ENCODE assay signal across 29 mouse cellular contexts in genomic region chr16:3820202-3820601, GRCm38 (mm10). TPM values are rescaled to one million over a fixed set of nuclear protein-coding genes. Genes with fewer than 3 reads are reported as not detected.
DNase-seq lines count a peak whose midpoint lies in the region; ATAC-seq and TF ChIP-seq lines count a peak whose summit lies in the region.
"Had no signal": no experiment of that assay in that cellular context is flagged by ENCODE, and none has a peak within 500 bp of the region (broad histone marks: within the 10 kb centered on the region; RNA-seq: fewer than 3 reads in every experiment).

No protein-coding gene starts in this region.

- no peaks in the 10 kb centered on the region for H3K79me2 ChIP-seq in MEL (ENCODE audit: control insufficient read depth, insufficient read depth, low read length, poor library complexity)

- no peak overlapping the region for H3K9ac ChIP-seq in heart, embryonic 12.5 days
- no peak overlapping the region for H3K9ac ChIP-seq in MEL (ENCODE audit: control insufficient read depth, low read depth, low read length, poor library complexity, severe bottlenecking)
- H3K9ac ChIP-seq: embryonic facial prominence, embryonic 15.5 days; limb, embryonic 12.5 days; liver, postnatal 0 days; midbrain, embryonic 12.5 days had no signal

- H3K4me1 ChIP-seq in heart, embryonic 12.5 days (replicated peaks): no peaks in the 10 kb centered on the region
- no peaks in the 10 kb centered on the region for H3K4me1 ChIP-seq in MEL (ENCODE audit: control insufficient read depth in 1 of 2, insufficient read depth in 2 of 2, low read length in 2 of 2)
- H3K4me1 ChIP-seq: embryonic facial prominence, embryonic 15.5 days; limb, embryonic 12.5 days; midbrain, embryonic 12.5 days had no signal

- no peak overlapping the region for H3K4me3 ChIP-seq in heart, embryonic 12.5 days
- no peak overlapping the region for H3K4me3 ChIP-seq in MEL (ENCODE audit: control insufficient read depth in 1 of 2, insufficient read depth in 1 of 2, low read depth in 2 of 2, low read length in 2 of 2)
- H3K4me3 ChIP-seq: embryonic facial prominence, embryonic 15.5 days; limb, embryonic 12.5 days; midbrain, embryonic 12.5 days had no signal

- no peak overlapping the region for H3K4me2 ChIP-seq in heart, embryonic 12.5 days
- H3K4me2 ChIP-seq: embryonic facial prominence, embryonic 15.5 days; limb, embryonic 12.5 days; liver, embryonic 11.5 days; midbrain, embryonic 12.5 days had no signal

- no peak; the same call in 1 of the 2 replicates for ATAC-seq in heart, embryonic 12.5 days (ENCODE audit: insufficient number of reproducible peaks, low FRiP score)
- ATAC-seq: forebrain, embryonic 16.5 days; hindbrain, postnatal 0 days; intestine, postnatal 0 days; liver, postnatal 0 days; lung, postnatal 0 days had no signal

- WGBS in heart, embryonic 12.5 days: 55% methylated on average over 2 of the region's 2 CpGs

- no peak for TF ChIP-seq RAD21 in MEL (IDR thresholded peaks at IDR 0.05; ENCODE audit: low read depth, low read length)

- TF ChIP-seq CTCF in MEL (IDR thresholded peaks at IDR 0.05 in 2 of 3, conservative IDR thresholded peaks at IDR 0.05 in 1 of 3; ENCODE audit: control insufficient read depth in 1 of 3, insufficient read depth in 1 of 3, low read depth in 2 of 3, low read length in 3 of 3, poor library complexity in 1 of 3, severe bottlenecking in 1 of 3): no peak

- DNase-seq in heart, adult 8-10 months (ENCODE audit: low spot score): peak; percentile 13
- peak; percentile 83 for DNase-seq in 3T3-L1 (ENCODE audit: low read depth, low spot score)
- DNase-seq in MEL (ENCODE audit: low read depth, low spot score): peak; percentile 17
- DNase-seq in heart, postnatal 4 days: peak; percentile 15
- DNase-seq in layer of hippocampus, adult 8-10 months (ENCODE audit: low spot score in 2 of 2): no peak
- no peak for DNase-seq in gastrocnemius, adult 8-10 months (ENCODE audit: low spot score in 2 of 2)
- DNase-seq: adrenal gland, postnatal 25 days; cerebellum, adult 9-10 months; gastrocnemius, postnatal 25 days; kidney, postnatal 36 days; liver, postnatal 0 days; right cerebral cortex, postnatal 25 days; spleen, adult 18-20 months had no signal

- H3K36me3 ChIP-seq in heart, embryonic 12.5 days: no peaks in the 10 kb centered on the region
- no peaks in the 10 kb centered on the region for H3K36me3 ChIP-seq in MEL (ENCODE audit: control insufficient read depth in 1 of 2, insufficient read depth in 2 of 2, low read length in 2 of 2)
- H3K36me3 ChIP-seq: embryonic facial prominence, embryonic 15.5 days; limb, embryonic 12.5 days; midbrain, embryonic 12.5 days had no signal

- no peaks in the 10 kb centered on the region for H3K27me3 ChIP-seq in heart, embryonic 12.5 days (replicated peaks)
- no peaks in the 10 kb centered on the region; a peak in 1 of 4 replicates for H3K27me3 ChIP-seq in MEL (ENCODE audit: control insufficient read depth in 1 of 2, insufficient read depth in 2 of 2, low read length in 2 of 2)
- H3K27me3 ChIP-seq: embryonic facial prominence, embryonic 15.5 days; limb, embryonic 12.5 days; midbrain, embryonic 12.5 days had no signal

- no peaks in the 10 kb centered on the region for H3K9me3 ChIP-seq in heart, embryonic 12.5 days (replicated peaks)
- no peaks in the 10 kb centered on the region for H3K9me3 ChIP-seq in MEL (replicated peaks; ENCODE audit: insufficient read depth, low read length)
- H3K9me3 ChIP-seq: embryonic facial prominence, embryonic 15.5 days; limb, embryonic 12.5 days; midbrain, embryonic 12.5 days had no signal

- TF ChIP-seq EP300 in MEL (IDR thresholded peaks at IDR 0.05; ENCODE audit: low read depth in 1 of 2, low read length in 2 of 2): no peak

- H3K27ac ChIP-seq in heart, embryonic 12.5 days (ENCODE audit: poor library complexity, severe bottlenecking): no peak overlapping the region
- no peak overlapping the region for H3K27ac ChIP-seq in MEL (ENCODE audit: control insufficient read depth, low read depth, low read length)
- H3K27ac ChIP-seq: embryonic facial prominence, embryonic 15.5 days; hindbrain, postnatal 0 days; limb, embryonic 12.5 days; midbrain, embryonic 12.5 days had no signal

- TF ChIP-seq POLR2A in MEL (IDR thresholded peaks at IDR 0.05; ENCODE audit: control insufficient read depth in 1 of 2, insufficient read depth in 1 of 2, low read depth in 1 of 2, low read length in 2 of 2, poor library complexity in 1 of 2): no peak

TF ChIP-seq in MEL, 35 proteins besides CTCF, POLR2A, EP300 and RAD21:
- TF ChIP-seq ZMIZ1 (IDR thresholded peaks at IDR 0.05; ENCODE audit: low read depth, low read length): no peak
- no peak for TF ChIP-seq HCFC1 (IDR thresholded peaks at IDR 0.05; ENCODE audit: low read depth, low read length)
- TF ChIP-seq RCOR1 (IDR thresholded peaks at IDR 0.05; ENCODE audit: low read depth, low read length): no peak
- TF ChIP-seq TBP (IDR thresholded peaks at IDR 0.05; ENCODE audit: low read depth, low read length): no peak
- TF ChIP-seq USF1 (IDR thresholded peaks at IDR 0.05; ENCODE audit: low read depth, low read length): no peak
- no peak for TF ChIP-seq ZNF384 (IDR thresholded peaks at IDR 0.05; ENCODE audit: low read depth, low read length)

RNA-seq across cellular contexts. Expression of gene Olfr15, which starts 10.5 kb away (rescaled TPM):
- not detected for total RNA-seq in heart, adult 8-10 months (2022)
- not detected in 2 replicates for polyA plus RNA-seq in heart, embryonic 12.5 days (2016; fragmentation: Nextera tagmentation; extraction: Ambion mirVana)
- not detected in 2 replicates for total RNA-seq in MEL (2012; rRNA removed)
- not detected for polyA plus RNA-seq in MEL (2012; ENCODE audit: insufficient read depth in 1 of 2, insufficient read length in 2 of 2, low read depth in 1 of 2, low replicate concordance in 2 of 2, missing spikeins in 1 of 2)
- total RNA-seq in heart, postnatal 4 days (2021): not detected
- not detected for total RNA-seq in layer of hippocampus, adult 8-10 months (2022)
- total RNA-seq in gastrocnemius, adult 8-10 months (2022): not detected
- total RNA-seq: adrenal gland, postnatal 25 days; gastrocnemius, postnatal 25 days; hindbrain, postnatal 0 days; left cerebral cortex, postnatal 14 days; megakaryocyte progenitor cell, adult 5-6 weeks; neutrophil, adult 5-6 weeks had no signal
- polyA plus RNA-seq: brain, embryonic 14.5 days; forebrain, embryonic 16.5 days; hindbrain, embryonic 11.5 days; hindbrain, postnatal 0 days; intestine, postnatal 0 days; kidney, embryonic 14.5 days; limb, embryonic 12.5 days; liver, embryonic 11.5 days; liver, postnatal 0 days; lung, postnatal 0 days; midbrain, embryonic 12.5 days; thymus, postnatal 0 days had no signal

RNA-seq across cellular contexts. Expression of gene Zfp174, which starts 26.9 kb away (rescaled TPM):
- total RNA-seq in heart, adult 8-10 months (2022): 1 to 10 TPM; 1.4 to 1.9 (median 1.7) TPM
- polyA plus RNA-seq in heart, embryonic 12.5 days (2016; fragmentation: Nextera tagmentation; extraction: Ambion mirVana): 1.3 and 1.4 TPM in 2 replicates
- total RNA-seq in MEL (2012; rRNA removed): 0.39 and 0.46 TPM in 2 replicates
- polyA plus RNA-seq in MEL (2012; ENCODE audit: insufficient read depth in 1 of 2, insufficient read length in 2 of 2, low read depth in 1 of 2, low replicate concordance in 2 of 2, missing spikeins in 1 of 2): 10 to 100 TPM in 1 of 2 experiments, under 1 TPM in 1; 0.58 to 24.5 TPM
- total RNA-seq in heart, postnatal 4 days (2021): 1 to 10 TPM in 1 of 2 experiments, under 1 TPM in 1; 0.81 to 1.2 TPM
- 1 to 10 TPM; 4.1 to 5.0 (median 4.3) TPM for total RNA-seq in layer of hippocampus, adult 8-10 months (2022)
- total RNA-seq in gastrocnemius, adult 8-10 months (2022): 1 to 10 TPM; 1.5 to 2.0 (median 1.7) TPM

RNA-seq across cellular contexts. Expression of gene Naa60, which starts 52.0 kb away (rescaled TPM):
- 10 to 100 TPM; 44.4 to 58.4 (median 51.3) TPM for total RNA-seq in heart, adult 8-10 months (2022)
- polyA plus RNA-seq in heart, embryonic 12.5 days (2016; fragmentation: Nextera tagmentation; extraction: Ambion mirVana): 36.1 and 41.1 TPM in 2 replicates
- total RNA-seq in MEL (2012; rRNA removed): 26.9 and 28.0 TPM in 2 replicates
- 10 to 100 TPM in 1 of 2 experiments, not detected in 1; 67.5 TPM for polyA plus RNA-seq in MEL (2012; ENCODE audit: insufficient read depth in 1 of 2, insufficient read length in 2 of 2, low read depth in 1 of 2, low replicate concordance in 2 of 2, missing spikeins in 1 of 2)
- total RNA-seq in heart, postnatal 4 days (2021): 10 to 100 TPM; 44.3 to 55.1 TPM
- total RNA-seq in layer of hippocampus, adult 8-10 months (2022): 100 to 1,000 TPM in 3 of 4 experiments, 10 to 100 TPM in 1; 96.9 to 125 (median 103) TPM
- total RNA-seq in gastrocnemius, adult 8-10 months (2022): 10 to 100 TPM; 35.2 to 54.2 (median 42.0) TPM

Comparison
In these comparisons a context has a peak if more than half of its experiments do, and no peak if none do; other contexts are left out.
1. DNase-seq: peak in heart, adult 8-10 months (single experiment), 3T3-L1 (single experiment), MEL (single experiment) and heart, postnatal 4 days (single experiment); none in layer of hippocampus, adult 8-10 months (0 of 2) and gastrocnemius, adult 8-10 months (0 of 2).